Mouse (Mus musculus) gastrocnemius, adult 18-20 months (tissue): ENCODE measurements around the gene Tbc1d22a. TPM values are rescaled to one million over a fixed set of nuclear protein-coding genes. Genes with fewer than 3 reads are reported as not detected.
"Not testable (repeated sequence)": the region's sequence is repeated elsewhere in the genome, so short reads cannot be mapped to it uniquely, and the experiment has no call there.

ENCODE experiments used
- DNase-seq: peaks from one replicate; pipeline ENCODE4 v3.0.0; 2021; ENCODE audit warnings: low spot score
- long read RNA-seq, 2 experiments: library from polyadenylated mRNA; stranded (forward); transcript quantifications; one replicate each; pipeline ENCODE4 v2.0.0; 2021
- total RNA-seq, 2 experiments: library from RNA; stranded (reverse); gene quantifications; 2 replicates each; pipeline ENCODE4 v1.2.3; 2021

Tbc1d22a gene
- total RNA-seq = 10 to 100 TPM; 15.6 to 17.1 TPM
- long read RNA-seq, experiment 1, transcript Tbc1d22a-201 (13 exons, 3,229 nt) = major isoform, 25 of 28 reads
- long read RNA-seq, experiment 1, partial matches to known transcripts = 1 of 28 reads
- long read RNA-seq, experiment 1, other reads (novel, unspliced or antisense) = 2 of 28 reads
- long read RNA-seq, experiment 2, transcript Tbc1d22a-201 (13 exons, 3,229 nt) = major isoform, 27 of 33 reads
- long read RNA-seq, experiment 2, partial matches to known transcripts = 1 of 33 reads
- long read RNA-seq, experiment 2, other reads (novel, unspliced or antisense) = 5 of 33 reads

- peak; percentile 93 for DNase-seq
Observed at GRCm38 (mm10) chr15:86213753-86214548, at the start of gene Tbc1d22a. Gene Tbc1d22a (plus strand): TSS chr15:86214459.

- no peak for DNase-seq
Observed at GRCm38 (mm10) chr15:86164718-86165345, 49.4 kb upstream of the Tbc1d22a start.

- DNase-seq = no peak
Observed at GRCm38 (mm10) chr15:86165811-86166590, 48.3 kb upstream of the Tbc1d22a start.

GRCm38 (mm10) chr15:86167032-86167655 lies 47.1 kb upstream of the Tbc1d22a start:
- DNase-seq = no peak

GRCm38 (mm10) chr15:86167787-86168504 lies 46.3 kb upstream of the Tbc1d22a start:
- DNase-seq = no peak

GRCm38 (mm10) chr15:86168505-86168867 lies 45.8 kb upstream of the Tbc1d22a start:
- DNase-seq = no peak

GRCm38 (mm10) chr15:86168941-86169816 lies 45.1 kb upstream of the Tbc1d22a start:
- no peak for DNase-seq

- no peak for DNase-seq
Observed at GRCm38 (mm10) chr15:86169817-86170110, 44.5 kb upstream of the Tbc1d22a start.

- DNase-seq = no peak
Observed at GRCm38 (mm10) chr15:86171316-86171715, 42.9 kb upstream of the Tbc1d22a start.

- no peak for DNase-seq
Observed at GRCm38 (mm10) chr15:86172124-86172523, 42.1 kb upstream of the Tbc1d22a start.

GRCm38 (mm10) chr15:86172526-86172925 lies 41.7 kb upstream of the Tbc1d22a start:
- DNase-seq = no peak

- DNase-seq = no peak
Observed at GRCm38 (mm10) chr15:86173136-86173985, 40.9 kb upstream of the Tbc1d22a start.

GRCm38 (mm10) chr15:86175253-86176050 lies 38.8 kb upstream of the Tbc1d22a start:
- no peak for DNase-seq

- DNase-seq = no peak
Observed at GRCm38 (mm10) chr15:86176166-86176565, 38.1 kb upstream of the Tbc1d22a start.

- DNase-seq = no peak
Observed at GRCm38 (mm10) chr15:86176771-86177702, 37.2 kb upstream of the Tbc1d22a start.

- not testable (repeated sequence) for DNase-seq
Observed at GRCm38 (mm10) chr15:86177703-86178251, 36.5 kb upstream of the Tbc1d22a start.
